Mouse (Mus musculus): ENCODE data around the gene Mocs1. TPM values are rescaled to one million over a fixed set of nuclear protein-coding genes. Genes with fewer than 3 reads are reported as not detected.

The Mocs1 gene
- polyA plus RNA-seq, 1 experiment from 2014 or later, result 15.8 TPM

DNA sequence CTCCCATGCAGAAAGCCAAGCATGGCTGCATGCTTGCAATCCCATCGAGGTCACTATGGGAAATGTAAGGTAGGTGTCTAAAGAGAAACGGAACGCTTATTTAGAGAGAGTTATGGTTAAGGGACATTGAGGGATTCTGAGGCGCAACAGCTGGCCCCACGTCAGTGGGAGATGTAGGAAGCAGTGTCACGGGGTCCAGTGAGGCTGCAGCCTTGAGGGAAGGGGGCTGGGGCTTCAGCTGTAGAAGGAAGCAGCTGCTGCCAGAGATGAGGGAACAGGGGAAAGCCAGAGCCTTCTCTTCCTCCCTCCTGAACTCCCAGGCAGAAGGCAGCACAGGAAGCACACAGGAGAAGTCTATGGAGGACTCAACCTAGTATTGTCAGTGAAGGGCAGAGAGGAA, 22.8 kb downstream of the Mocs1 start:
- H3K36me3 ChIP-seq (ENCODE audit: control insufficient read depth, insufficient read depth, low read length), result peaks cover 11% of the 10 kb centered on the region
- 0 out of 2 replicates have a peak, but pooled peaks cover 2% of the 10 kb centered on the region for H3K4me1 ChIP-seq (replicated peaks; ENCODE audit: control insufficient read depth, insufficient read depth, low read length)
- DNase-seq (ENCODE audit: low spot score) (no peak), ATAC-seq (replicated peaks; ENCODE audit: low FRiP score) (no peak)
- no peak overlapping the region for H3K4me3 ChIP-seq (ENCODE audit: low read depth, low read length)
- H3K9me3 ChIP-seq (ENCODE audit: control insufficient read depth, low read length), result no peaks in the 10 kb centered on the region
- H3K27me3 ChIP-seq (replicated peaks; ENCODE audit: control insufficient read depth, insufficient read depth, low read length), result no peaks in the 10 kb centered on the region
- no peak overlapping the region for H3K9ac ChIP-seq (ENCODE audit: low read depth, low read length)
- H3K4me2 ChIP-seq, result no peak overlapping the region
- 75% methylated on average over 6 of the region's 6 CpGs for WGBS
- H3K27ac ChIP-seq (ENCODE audit: low read depth, low read length), result no peak overlapping the region

DNA sequence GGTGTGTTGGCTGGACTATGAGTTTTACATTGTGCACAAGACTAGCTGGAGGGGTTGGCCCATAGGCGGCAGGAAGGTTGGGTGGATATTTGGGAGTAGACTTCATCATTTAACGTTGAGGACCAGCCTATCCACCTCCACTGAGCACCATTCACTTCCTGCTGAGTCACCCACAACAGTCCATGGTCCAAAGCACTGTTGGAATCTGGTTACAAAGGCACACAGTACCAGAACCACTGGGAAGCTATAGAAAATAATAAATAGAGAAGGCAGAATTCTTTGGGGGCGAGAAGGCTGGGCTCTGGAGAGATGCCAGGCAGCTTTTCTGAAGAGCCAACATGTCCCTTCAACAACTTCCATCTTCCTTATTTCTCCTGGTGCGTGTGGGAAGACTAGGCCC, 28.2 kb downstream of the Mocs1 start:
- no peak overlapping the region for H3K27ac ChIP-seq (ENCODE audit: low read depth, low read length)

DNA sequence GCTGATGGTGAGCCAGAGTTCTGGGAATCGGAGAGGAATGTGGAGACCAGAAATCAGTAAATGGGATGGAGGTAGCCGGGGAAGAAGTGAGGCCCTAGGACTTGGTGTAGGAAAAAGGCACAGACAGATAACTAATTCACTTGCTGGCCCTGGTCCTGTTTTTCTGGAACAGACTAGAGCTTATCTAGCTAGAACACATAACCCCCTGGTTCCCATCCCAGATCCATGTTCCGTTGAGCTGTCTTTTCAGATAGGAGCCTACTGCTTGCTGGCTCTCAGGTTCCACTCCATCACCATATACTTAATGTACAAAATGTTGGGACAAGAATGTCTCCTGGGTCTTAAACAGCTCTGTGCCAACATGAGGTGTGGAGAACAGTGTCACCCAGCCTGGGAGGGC, 29.7 kb downstream of the Mocs1 start:
- H3K36me3 ChIP-seq (ENCODE audit: control insufficient read depth, insufficient read depth, low read length), result peaks cover 11% of the 10 kb centered on the region
- no peak for DNase-seq (ENCODE audit: low spot score)
- no peaks in the 10 kb centered on the region for H3K4me1 ChIP-seq (replicated peaks; ENCODE audit: control insufficient read depth, insufficient read depth, low read length)
- no peak overlapping the region for H3K27ac ChIP-seq (ENCODE audit: low read depth, low read length)
- ATAC-seq (replicated peaks; ENCODE audit: low FRiP score), result peak; percentile 72
- 60% methylated on average over 3 of the region's 3 CpGs for WGBS
- no peaks in the 10 kb centered on the region for H3K27me3 ChIP-seq (replicated peaks; ENCODE audit: control insufficient read depth, insufficient read depth, low read length)
- H3K9me3 ChIP-seq (ENCODE audit: control insufficient read depth, low read length), result no peaks in the 10 kb centered on the region
- no peak overlapping the region for H3K4me3 ChIP-seq (ENCODE audit: low read depth, low read length)
- no peak overlapping the region for H3K9ac ChIP-seq (ENCODE audit: low read depth, low read length)
- H3K4me2 ChIP-seq, result no peak overlapping the region

More for the DNA sequence above, 28.2 kb downstream of the Mocs1 start:
- Histone ChIP-seq H3K9me3 (ENCODE audit: control insufficient read depth, low read length) (no peaks in the 10 kb centered on the region), H3K4me3 (ENCODE audit: low read depth, low read length) (no peak overlapping the region), H3K27me3 (replicated peaks; ENCODE audit: control insufficient read depth, insufficient read depth, low read length) (no peaks in the 10 kb centered on the region), H3K4me2 (no peak overlapping the region), H3K9ac (ENCODE audit: low read depth, low read length) (no peak overlapping the region), H3K36me3 (ENCODE audit: control insufficient read depth, insufficient read depth, low read length) (peaks cover 11% of the 10 kb centered on the region), H3K4me1 (replicated peaks; ENCODE audit: control insufficient read depth, insufficient read depth, low read length) (no peaks in the 10 kb centered on the region)
- ATAC-seq (replicated peaks; ENCODE audit: low FRiP score), result no peak
- DNase-seq (ENCODE audit: low spot score), result no peak
- 79% methylated on average over 4 of the region's 4 CpGs for WGBS

DNA sequence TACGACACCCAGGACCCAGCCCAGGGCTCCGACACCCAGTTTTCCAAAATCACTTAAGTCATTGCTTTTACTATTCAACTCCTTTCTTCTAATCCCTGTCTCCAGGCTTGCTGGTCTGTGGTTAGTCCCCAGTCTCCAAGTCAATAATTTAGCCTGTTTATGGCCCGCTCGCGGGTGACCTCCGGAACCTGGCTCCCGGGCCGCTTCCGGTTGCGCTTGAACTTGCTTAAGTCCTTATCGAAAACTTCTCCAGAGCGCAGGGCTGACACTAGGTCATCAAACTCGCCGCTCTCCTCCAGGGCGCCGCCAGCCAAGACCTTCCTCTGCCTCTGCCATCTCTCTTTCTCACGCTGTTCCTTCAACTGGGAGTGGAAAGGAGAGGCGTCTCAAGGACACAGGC, 30.2 kb downstream of the Mocs1 start:
- Histone ChIP-seq H3K4me3 (ENCODE audit: low read depth, low read length) (no peak overlapping the region), H3K9ac (ENCODE audit: low read depth, low read length) (no peak overlapping the region), H3K27ac (ENCODE audit: low read depth, low read length) (no peak overlapping the region), H3K9me3 (ENCODE audit: control insufficient read depth, low read length) (no peaks in the 10 kb centered on the region), H3K4me2 (no peak overlapping the region), H3K27me3 (replicated peaks; ENCODE audit: control insufficient read depth, insufficient read depth, low read length) (no peaks in the 10 kb centered on the region), H3K4me1 (replicated peaks; ENCODE audit: control insufficient read depth, insufficient read depth, low read length) (no peaks in the 10 kb centered on the region), H3K36me3 (ENCODE audit: control insufficient read depth, insufficient read depth, low read length) (peaks cover 11% of the 10 kb centered on the region)
- DNase-seq (ENCODE audit: low spot score) (no peak), ATAC-seq (replicated peaks; ENCODE audit: low FRiP score) (no peak)
- 90% methylated on average over 18 of the region's 18 CpGs for WGBS

DNA sequence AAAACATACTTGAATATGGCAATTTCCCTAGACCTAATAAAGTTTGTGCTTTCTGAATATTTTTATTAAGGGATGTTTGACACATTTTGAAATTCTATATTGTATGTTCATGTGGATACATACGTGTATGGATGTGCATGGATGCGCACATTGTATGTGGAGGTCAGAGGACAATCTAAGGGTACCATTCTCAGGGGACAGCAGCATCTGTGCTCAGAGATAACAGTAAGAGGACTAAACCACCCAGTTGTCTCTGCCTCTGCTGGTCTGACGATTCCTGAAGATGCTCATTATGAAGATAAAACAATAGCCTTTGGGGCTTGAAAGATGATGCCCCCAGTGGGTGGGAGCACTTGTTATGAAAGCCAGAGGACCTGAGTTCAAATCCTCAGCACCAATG, 36.7 kb downstream of the Mocs1 start:
- Histone ChIP-seq H3K4me3 (ENCODE audit: low read depth, low read length) (no peak overlapping the region), H3K27ac (ENCODE audit: low read depth, low read length) (no peak overlapping the region)

DNA sequence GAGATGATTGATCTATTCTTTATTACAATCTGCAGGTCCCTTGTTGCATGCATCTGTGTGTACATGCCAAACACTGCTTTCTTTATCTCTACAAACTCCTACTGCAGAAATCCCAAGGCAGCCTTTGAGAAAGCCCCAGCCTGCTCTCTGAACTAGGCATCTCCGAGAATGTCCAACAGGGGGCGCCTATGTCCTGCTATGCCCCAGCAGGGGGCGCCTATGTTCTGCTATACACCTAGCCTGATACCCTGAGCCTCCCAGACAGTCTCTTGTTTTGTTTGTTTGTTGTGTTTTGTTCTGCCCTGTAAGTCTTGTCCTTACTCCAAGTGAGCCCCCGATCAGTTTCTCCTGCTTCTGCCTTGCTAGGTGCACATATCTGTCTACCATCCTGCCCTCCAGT, 40.1 kb downstream of the Mocs1 start:
- ATAC-seq (replicated peaks; ENCODE audit: low FRiP score), result 0 out of 2 replicates have a peak, but pooled peaks have one; percentile 27
- no peak overlapping the region for H3K27ac ChIP-seq (ENCODE audit: low read depth, low read length)
- H3K4me3 ChIP-seq (ENCODE audit: low read depth, low read length), result no peak overlapping the region
- no peaks in the 10 kb centered on the region for H3K9me3 ChIP-seq (ENCODE audit: control insufficient read depth, low read length)
- no peaks in the 10 kb centered on the region for H3K36me3 ChIP-seq (ENCODE audit: control insufficient read depth, insufficient read depth, low read length)
- no peaks in the 10 kb centered on the region for H3K4me1 ChIP-seq (replicated peaks; ENCODE audit: control insufficient read depth, insufficient read depth, low read length)
- no peaks in the 10 kb centered on the region for H3K27me3 ChIP-seq (replicated peaks; ENCODE audit: control insufficient read depth, insufficient read depth, low read length)
- DNase-seq (ENCODE audit: low spot score), result peak; percentile 53
- no peak overlapping the region for H3K9ac ChIP-seq (ENCODE audit: low read depth, low read length)
- WGBS, result 35% methylated on average over 4 of the region's 4 CpGs
- H3K4me2 ChIP-seq, result no peak overlapping the region

More for the DNA sequence above, 36.7 kb downstream of the Mocs1 start:
- DNase-seq (ENCODE audit: low spot score) (no peak), ATAC-seq (replicated peaks; ENCODE audit: low FRiP score) (peak; percentile 53; the same call in 1 of the 2 replicates)
- no peaks in the 10 kb centered on the region for H3K4me1 ChIP-seq (replicated peaks; ENCODE audit: control insufficient read depth, insufficient read depth, low read length)
- no peak overlapping the region for H3K4me2 ChIP-seq
- H3K9ac ChIP-seq (ENCODE audit: low read depth, low read length), result no peak overlapping the region
- no peaks in the 10 kb centered on the region for H3K9me3 ChIP-seq (ENCODE audit: control insufficient read depth, low read length)
- no peaks in the 10 kb centered on the region for H3K36me3 ChIP-seq (ENCODE audit: control insufficient read depth, insufficient read depth, low read length)
- H3K27me3 ChIP-seq (replicated peaks; ENCODE audit: control insufficient read depth, insufficient read depth, low read length), result no peaks in the 10 kb centered on the region
- 69% methylated on average over 3 of the region's 3 CpGs for WGBS

DNA sequence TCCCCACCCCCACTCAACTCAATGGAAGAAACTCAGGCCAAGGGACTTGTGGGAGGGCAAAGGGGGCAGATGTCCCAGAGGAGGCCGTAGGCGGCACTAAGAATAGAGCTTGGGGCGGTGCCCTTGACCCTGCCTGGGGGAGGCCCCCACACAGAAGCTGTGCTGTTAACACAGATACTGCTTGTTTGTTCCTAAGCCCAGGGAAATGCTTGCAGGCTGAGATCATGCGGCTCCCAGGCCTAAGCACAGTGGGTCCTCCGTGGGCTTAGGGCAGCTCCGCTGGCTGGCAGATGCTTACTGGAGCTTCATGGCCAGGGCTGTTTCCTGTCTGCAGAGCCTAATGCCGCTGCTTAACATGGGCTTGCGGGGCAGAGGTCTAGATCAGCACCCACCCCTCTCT, 44.5 kb downstream of the Mocs1 start:
- WGBS, result 48% methylated on average over 8 of the region's 8 CpGs
- Histone ChIP-seq H3K36me3 (ENCODE audit: control insufficient read depth, insufficient read depth, low read length) (no peaks in the 10 kb centered on the region), H3K4me1 (replicated peaks; ENCODE audit: control insufficient read depth, insufficient read depth, low read length) (no peaks in the 10 kb centered on the region), H3K27me3 (replicated peaks; ENCODE audit: control insufficient read depth, insufficient read depth, low read length) (no peaks in the 10 kb centered on the region), H3K9me3 (ENCODE audit: control insufficient read depth, low read length) (no peaks in the 10 kb centered on the region), H3K27ac (ENCODE audit: low read depth, low read length) (no peak overlapping the region), H3K9ac (ENCODE audit: low read depth, low read length) (no peak overlapping the region), H3K4me3 (ENCODE audit: low read depth, low read length) (no peak overlapping the region), H3K4me2 (no peak overlapping the region)
- DNase-seq (ENCODE audit: low spot score), result no peak
- ATAC-seq (replicated peaks; ENCODE audit: low FRiP score), result no peak

DNA sequence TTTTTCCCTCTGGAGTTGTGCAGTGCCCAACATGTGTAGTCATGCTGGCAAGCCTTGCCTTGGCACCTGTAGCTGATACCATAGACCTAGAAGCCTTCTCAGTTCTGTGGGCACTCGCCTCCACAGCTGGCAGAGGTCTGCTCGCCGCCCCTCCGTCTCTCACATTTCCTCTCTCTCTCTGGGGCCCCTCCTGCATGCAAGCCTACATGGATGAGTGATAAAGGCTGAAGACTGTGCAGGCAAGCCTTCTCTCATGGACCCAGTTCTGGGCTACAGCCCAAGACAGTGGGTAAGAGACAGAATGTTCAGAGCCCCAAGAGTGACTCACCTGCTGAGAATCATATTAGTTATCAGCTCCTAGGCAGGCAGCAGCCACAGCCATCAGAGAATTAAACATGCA, 45.9 kb downstream of the Mocs1 start:
- no peak overlapping the region for H3K9ac ChIP-seq (ENCODE audit: low read depth, low read length)
- H3K4me1 ChIP-seq (replicated peaks; ENCODE audit: control insufficient read depth, insufficient read depth, low read length), result no peaks in the 10 kb centered on the region
- no peaks in the 10 kb centered on the region for H3K9me3 ChIP-seq (ENCODE audit: control insufficient read depth, low read length)
- H3K36me3 ChIP-seq (ENCODE audit: control insufficient read depth, insufficient read depth, low read length), result 0 out of 2 replicates have a peak, but pooled peaks cover under 1% of the 10 kb centered on the region
- 91% methylated on average over 4 of the region's 4 CpGs for WGBS
- no peak for ATAC-seq (replicated peaks; ENCODE audit: low FRiP score)
- no peaks in the 10 kb centered on the region for H3K27me3 ChIP-seq (replicated peaks; ENCODE audit: control insufficient read depth, insufficient read depth, low read length)
- no peak overlapping the region; the same call in 1 of the 2 replicates for H3K27ac ChIP-seq (ENCODE audit: low read depth, low read length)
- no peak overlapping the region for H3K4me3 ChIP-seq (ENCODE audit: low read depth, low read length)
- DNase-seq (ENCODE audit: low spot score), result no peak
- no peak overlapping the region for H3K4me2 ChIP-seq

DNA sequence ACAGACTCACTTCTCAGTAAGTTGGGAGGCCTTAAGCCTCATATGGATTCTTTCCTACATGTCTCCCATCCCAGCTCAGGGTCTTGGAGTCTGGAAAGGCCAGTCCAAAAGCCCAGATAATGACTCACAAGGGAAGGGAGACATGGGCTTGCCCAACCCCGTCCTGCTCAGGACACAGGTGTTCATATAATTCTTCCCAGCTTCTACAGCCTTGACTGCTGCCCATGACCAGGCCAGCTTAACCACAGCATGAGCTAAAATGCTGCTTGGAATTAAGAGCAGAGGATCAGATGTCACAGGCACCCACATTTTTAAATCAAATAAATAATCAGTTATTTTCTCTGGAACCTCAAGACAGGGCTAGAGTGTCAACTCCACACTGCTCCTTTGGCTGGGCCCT, 47.0 kb downstream of the Mocs1 start:
- WGBS, result 77% methylated on average over 1 of the region's 1 CpGs
- ATAC-seq (replicated peaks; ENCODE audit: low FRiP score), result no peak
- Histone ChIP-seq H3K9ac (ENCODE audit: low read depth, low read length) (no peak overlapping the region), H3K4me2 (no peak overlapping the region), H3K4me1 (replicated peaks; ENCODE audit: control insufficient read depth, insufficient read depth, low read length) (no peaks in the 10 kb centered on the region), H3K4me3 (ENCODE audit: low read depth, low read length) (no peak overlapping the region), H3K9me3 (ENCODE audit: control insufficient read depth, low read length) (no peaks in the 10 kb centered on the region), H3K27ac (ENCODE audit: low read depth, low read length) (no peak overlapping the region), H3K36me3 (ENCODE audit: control insufficient read depth, insufficient read depth, low read length) (0 out of 2 replicates have a peak, but pooled peaks cover 2% of the 10 kb centered on the region), H3K27me3 (replicated peaks; ENCODE audit: control insufficient read depth, insufficient read depth, low read length) (no peaks in the 10 kb centered on the region)
- no peak for DNase-seq (ENCODE audit: low spot score)
